Mouse (Mus musculus): ENCODE results near the gene Coq10a. TPM values are rescaled to one million over a fixed set of nuclear protein-coding genes. Genes with fewer than 3 reads are reported as not detected.
A peak's percentile ranks its signal among the peaks of the same experiment; 100 is the strongest.

Gene Coq10a
- polyA plus RNA-seq, 1 experiment from 2014 or later, result 40.8 TPM

- H3K4me2 ChIP-seq, result peak within 1 kb of the TSS; percentile 77
- no peaks in the 10 kb centered on the region for H3K27me3 ChIP-seq (replicated peaks)
- peaks cover 19% of the 10 kb centered on the region for H3K4me1 ChIP-seq
- H3K9ac ChIP-seq (replicated peaks), result peak within 1 kb of the TSS; percentile 99
- peak within 1 kb of the TSS; percentile 97 for H3K27ac ChIP-seq (replicated peaks)
- peak within 1 kb of the TSS; percentile 91 for H3K4me3 ChIP-seq (replicated peaks)
- peaks cover 56% of the 10 kb centered on the region for H3K36me3 ChIP-seq
- under 1% methylated on average over 40 of the region's 40 CpGs for WGBS
- H3K9me3 ChIP-seq (replicated peaks), result no peaks in the 10 kb centered on the region
- ATAC-seq (ENCODE audit: low FRiP score), result peak; percentile 93
These were observed 46.4 kb downstream of the Coq10a start, which contains the start of gene Cnpy2 for GRCm38 (mm10) chr10:128322141-128323108. Gene Cnpy2 (plus strand): TSS chr10:128322459.

- WGBS, result 61% methylated on average over 12 of the region's 12 CpGs
- Histone ChIP-seq H3K27me3 (replicated peaks) (no peaks in the 10 kb centered on the region), H3K4me2 (peak overlapping the region; percentile 77), H3K36me3 (peaks cover 54% of the 10 kb centered on the region), H3K4me1 (peaks cover 19% of the 10 kb centered on the region), H3K9ac (replicated peaks) (peak overlapping the region; percentile 23; the same call in 1 of the 2 replicates), H3K27ac (replicated peaks) (peak overlapping the region; percentile 46; the same call in 1 of the 2 replicates), H3K9me3 (replicated peaks) (no peaks in the 10 kb centered on the region), H3K4me3 (replicated peaks) (peak overlapping the region; percentile 91)
- no peak for ATAC-seq (ENCODE audit: low FRiP score)
These were observed 47.2 kb downstream of the Coq10a start for GRCm38 (mm10) chr10:128321641-128322040.

GRCm38 (mm10) chr10:128315578-128315977, 53.2 kb downstream of the Coq10a start:
- Histone ChIP-seq H3K4me3 (replicated peaks) (no peak overlapping the region), H3K4me2 (no peak overlapping the region), H3K27me3 (replicated peaks) (no peaks in the 10 kb centered on the region), H3K27ac (replicated peaks) (no peak overlapping the region), H3K4me1 (peaks cover under 1% of the 10 kb centered on the region; the same call in 1 of the 2 replicates), H3K36me3 (peaks cover 75% of the 10 kb centered on the region), H3K9me3 (replicated peaks) (no peaks in the 10 kb centered on the region), H3K9ac (replicated peaks) (no peak overlapping the region)
- WGBS, result 93% methylated on average over 8 of the region's 8 CpGs
- ATAC-seq (ENCODE audit: low FRiP score), result no peak

Small RNA genes lying within 50 kb of the gene (microRNA-seq; reads per million reads assigned to microRNA genes)
- not detected for gene Gm25361
- gene Gm26308, result not detected
- gene Mir6914, result not detected
- 1.6 reads per million for gene Mir6915

Other genes with a start within 250 kb of the Coq10a start
- gene Rbms2, start 188.7 kb downstream of the Coq10a start, polyA plus RNA-seq (2015; fragmentation: Nextera tagmentation; extraction: Ambion mirVana), result 6.5 and 12.7 TPM in 2 replicates
- 2.4 and 2.8 TPM in 2 replicates for gene Gls2, start 174.5 kb downstream of the Coq10a start, polyA plus RNA-seq (2015; fragmentation: Nextera tagmentation; extraction: Ambion mirVana)
- gene Spryd4, start 157.2 kb downstream of the Coq10a start, polyA plus RNA-seq (2015; fragmentation: Nextera tagmentation; extraction: Ambion mirVana), result 25.5 and 25.9 TPM in 2 replicates
- gene Mip, start 143.2 kb downstream of the Coq10a start, polyA plus RNA-seq (2015; fragmentation: Nextera tagmentation; extraction: Ambion mirVana), result not detected in 2 replicates
- 20.0 and 25.1 TPM in 2 replicates for gene Timeless, start 136.9 kb downstream of the Coq10a start, polyA plus RNA-seq (2015; fragmentation: Nextera tagmentation; extraction: Ambion mirVana)
- not detected in 2 replicates for gene Apon, start 114.9 kb downstream of the Coq10a start, polyA plus RNA-seq (2015; fragmentation: Nextera tagmentation; extraction: Ambion mirVana)
- gene Apof, start 100.3 kb downstream of the Coq10a start, polyA plus RNA-seq (2015; fragmentation: Nextera tagmentation; extraction: Ambion mirVana), result 0.19 TPM in 1 of 2 replicates, not detected in the other
- 18.9 and 24.5 TPM in 2 replicates for gene Stat2, start 98.4 kb downstream of the Coq10a start, polyA plus RNA-seq (2015; fragmentation: Nextera tagmentation; extraction: Ambion mirVana)
- 0.32 and 0.37 TPM in 2 replicates for gene Il23a, start 70.2 kb downstream of the Coq10a start, polyA plus RNA-seq (2015; fragmentation: Nextera tagmentation; extraction: Ambion mirVana)
- gene Pan2, start 65.7 kb downstream of the Coq10a start, polyA plus RNA-seq (2015; fragmentation: Nextera tagmentation; extraction: Ambion mirVana), result 17.4 and 20.7 TPM in 2 replicates
- 201 and 221 TPM in 2 replicates for gene Cnpy2, start 46.5 kb downstream of the Coq10a start, polyA plus RNA-seq (2015; fragmentation: Nextera tagmentation; extraction: Ambion mirVana)
- 268 and 273 TPM in 2 replicates for gene Cs, start 31.3 kb downstream of the Coq10a start, polyA plus RNA-seq (2015; fragmentation: Nextera tagmentation; extraction: Ambion mirVana)
- gene Ankrd52, start 8.1 kb upstream of the Coq10a start, polyA plus RNA-seq (2015; fragmentation: Nextera tagmentation; extraction: Ambion mirVana), result 11.2 and 13.1 TPM in 2 replicates
- 0.68 and 4.4 TPM in 2 replicates for gene Slc39a5, start 32.2 kb upstream of the Coq10a start, polyA plus RNA-seq (2015; fragmentation: Nextera tagmentation; extraction: Ambion mirVana)
- 128 and 133 TPM in 2 replicates for gene Nabp2, start 42.5 kb upstream of the Coq10a start, polyA plus RNA-seq (2015; fragmentation: Nextera tagmentation; extraction: Ambion mirVana)
- gene Rnf41, start 42.7 kb upstream of the Coq10a start, polyA plus RNA-seq (2015; fragmentation: Nextera tagmentation; extraction: Ambion mirVana), result 78.3 and 80.5 TPM in 2 replicates
- 138 and 149 TPM in 2 replicates for gene Smarcc2, start 90.3 kb upstream of the Coq10a start, polyA plus RNA-seq (2015; fragmentation: Nextera tagmentation; extraction: Ambion mirVana)
- 999 and 1,090 TPM in 2 replicates for gene Myl6, start 125.1 kb upstream of the Coq10a start, polyA plus RNA-seq (2015; fragmentation: Nextera tagmentation; extraction: Ambion mirVana)
- 7.0 and 7.7 TPM in 2 replicates for gene Myl6b, start 129.7 kb upstream of the Coq10a start, polyA plus RNA-seq (2015; fragmentation: Nextera tagmentation; extraction: Ambion mirVana)
- gene Esyt1, start 156.9 kb upstream of the Coq10a start, polyA plus RNA-seq (2015; fragmentation: Nextera tagmentation; extraction: Ambion mirVana), result 20.7 and 30.0 TPM in 2 replicates
- gene Zc3h10, start 178.8 kb upstream of the Coq10a start, polyA plus RNA-seq (2015; fragmentation: Nextera tagmentation; extraction: Ambion mirVana), result 16.0 and 16.2 TPM in 2 replicates
- 2,372 and 2,481 TPM in 2 replicates for gene Rpl41, start 180.3 kb upstream of the Coq10a start, polyA plus RNA-seq (2015; fragmentation: Nextera tagmentation; extraction: Ambion mirVana)
- 121 and 157 TPM in 2 replicates for gene Pa2g4, start 197.0 kb upstream of the Coq10a start, polyA plus RNA-seq (2015; fragmentation: Nextera tagmentation; extraction: Ambion mirVana)
- gene Erbb3, start 220.7 kb upstream of the Coq10a start, polyA plus RNA-seq (2015; fragmentation: Nextera tagmentation; extraction: Ambion mirVana), result 3.1 and 6.6 TPM in 2 replicates

Measured in neural tube, embryonic 15.5 days (tissue).